Comparison of ENCODE assay signal across 9 mouse cellular contexts in the genomic region with DNA sequence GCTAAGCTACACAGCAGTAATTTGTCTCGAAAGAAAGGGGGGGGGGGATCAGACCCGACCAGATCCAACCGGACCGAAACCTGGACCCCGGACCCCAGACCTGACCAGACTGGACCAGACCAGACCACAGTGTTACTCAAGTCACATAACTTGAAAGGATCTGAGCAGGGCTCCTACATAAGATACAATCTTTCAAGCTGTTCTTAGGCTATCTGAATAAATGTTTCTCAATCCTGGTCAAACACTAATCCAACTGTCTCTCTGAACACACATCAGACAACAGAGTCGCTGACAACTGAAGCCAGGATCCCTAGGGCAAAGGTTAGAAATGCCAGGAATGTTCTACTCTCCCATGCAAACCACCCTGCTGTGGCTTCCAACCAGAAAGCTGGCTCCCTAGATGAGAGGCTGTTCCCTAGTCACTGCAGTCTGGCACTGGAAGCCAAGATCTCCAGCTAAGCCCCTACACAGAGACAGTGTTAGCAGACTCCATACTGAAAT. TPM values are rescaled to one million over a fixed set of nuclear protein-coding genes. Genes with fewer than 3 reads are reported as not detected.
DNase-seq lines count a peak whose midpoint lies in the region; ATAC-seq lines count a peak whose summit lies in the region.
"Had no signal": no experiment of that assay in that cellular context is flagged by ENCODE, and none has a peak within 500 bp of the region (broad histone marks: within the 10 kb centered on the region; RNA-seq: fewer than 3 reads in every experiment).

No protein-coding gene starts in this region.

- H3K4me1 ChIP-seq in intestine, embryonic 15.5 days (replicated peaks) = no peaks in the 10 kb centered on the region
- H3K4me1 ChIP-seq in liver, embryonic 13.5 days (replicated peaks) = 0 out of 2 replicates have a peak, but pooled peaks cover 5% of the 10 kb centered on the region

- ATAC-seq in intestine, embryonic 15.5 days = peak; percentile 45; the same call in 1 of the 2 replicates
- ATAC-seq in liver, embryonic 13.5 days (ENCODE audit: low read depth) = peak; percentile 72

- no peak overlapping the region for H3K4me2 ChIP-seq in intestine, embryonic 15.5 days (replicated peaks)
- H3K4me2 ChIP-seq in liver, embryonic 13.5 days = no peak overlapping the region
- H3K4me2 ChIP-seq: heart, embryonic 13.5 days had no signal

- no peaks in the 10 kb centered on the region for H3K27me3 ChIP-seq in intestine, embryonic 15.5 days (replicated peaks)
- H3K27me3 ChIP-seq in liver, embryonic 13.5 days = no peaks in the 10 kb centered on the region
- H3K27me3 ChIP-seq: heart, embryonic 13.5 days had no signal

- H3K36me3 ChIP-seq in intestine, embryonic 15.5 days = no peaks in the 10 kb centered on the region
- H3K36me3 ChIP-seq in liver, embryonic 13.5 days = no peaks in the 10 kb centered on the region
- H3K36me3 ChIP-seq: heart, embryonic 13.5 days had no signal

- no peak overlapping the region for H3K9ac ChIP-seq in intestine, embryonic 15.5 days
- H3K9ac ChIP-seq in liver, embryonic 13.5 days = no peak overlapping the region
- H3K9ac ChIP-seq: heart, embryonic 13.5 days had no signal

- no peaks in the 10 kb centered on the region for H3K9me3 ChIP-seq in intestine, embryonic 15.5 days
- H3K9me3 ChIP-seq in liver, embryonic 13.5 days (replicated peaks) = no peaks in the 10 kb centered on the region
- H3K9me3 ChIP-seq: heart, embryonic 13.5 days had no signal

- 62% methylated on average over 6 of the region's 6 CpGs for WGBS in intestine, embryonic 15.5 days
- whole genome bisulfite sequencing in liver, embryonic 13.5 days (ENCODE audit: insufficient replicate concordance) = 67% methylated on average over 6 of the region's 6 CpGs

- H3K4me3 ChIP-seq in intestine, embryonic 15.5 days (replicated peaks) = no peak overlapping the region
- no peak overlapping the region for H3K4me3 ChIP-seq in liver, embryonic 13.5 days (replicated peaks)
- H3K4me3 ChIP-seq: heart, embryonic 13.5 days had no signal

- H3K27ac ChIP-seq in intestine, embryonic 15.5 days = no peak overlapping the region
- no peak overlapping the region for H3K27ac ChIP-seq in liver, embryonic 13.5 days
- H3K27ac ChIP-seq: heart, embryonic 13.5 days had no signal

- peak; percentile 44 for DNase-seq in adrenal gland, postnatal 14 days
- DNase-seq in adrenal gland, postnatal 4 days (ENCODE audit: low spot score in 2 of 2) = no peak
- peak; percentile 91 for DNase-seq in Muller cell, postnatal 12 days (ENCODE audit: inconsistent ontology term)
- DNase-seq in liver, embryonic 13.5 days = no peak
- no peak for DNase-seq in left cerebral cortex, adult 9 months (ENCODE audit: low spot score in 2 of 2)
- no peak for DNase-seq in layer of hippocampus, postnatal 14 days (ENCODE audit: low spot score in 2 of 2)
- no peak for DNase-seq in right cerebral cortex, postnatal 14 days

RNA-seq across cellular contexts. Expression of gene Rapgef2, which starts 24.5 kb away (rescaled TPM):
- 27.2 and 31.4 TPM in 2 replicates for total RNA-seq in adrenal gland, postnatal 14 days (2021)
- total RNA-seq in adrenal gland, postnatal 4 days (2021) = 10 to 100 TPM; 33.2 to 35.3 TPM
- polyA plus RNA-seq in intestine, embryonic 15.5 days (2015; fragmentation: Nextera tagmentation; extraction: Ambion mirVana) = 4.4 TPM in 2 replicates
- 0.90 and 1.1 TPM in 2 replicates for polyA plus RNA-seq in liver, embryonic 13.5 days (2015; fragmentation: Nextera tagmentation; extraction: Ambion mirVana)
- total RNA-seq in layer of hippocampus, postnatal 14 days (2021) = 100 to 1,000 TPM; 121 to 131 TPM

Comparison
In these comparisons a context has a peak if more than half of its experiments do, and no peak if none do; other contexts are left out.
1. DNase-seq: peak in adrenal gland, postnatal 14 days (single experiment) and Muller cell, postnatal 12 days (single experiment); none in adrenal gland, postnatal 4 days (0 of 2), liver, embryonic 13.5 days (single experiment), left cerebral cortex, adult 9 months (0 of 2), layer of hippocampus, postnatal 14 days (0 of 2) and right cerebral cortex, postnatal 14 days (single experiment).